Mouse (Mus musculus) midbrain, postnatal 0 days (tissue): Measurements from ENCODE around the gene Fam205c. TPM values are rescaled to one million over a fixed set of nuclear protein-coding genes. Genes with fewer than 3 reads are reported as not detected.
"Not testable (repeated sequence)": the region's sequence is repeated elsewhere in the genome, so short reads cannot be mapped to it uniquely, and the experiment has no call there.

Experiments used
- ATAC-seq: fragments of 200-750 bp; cut with Nextera tagmentation; 2 replicates; pipeline ENCODE4 v1.8.0; 2017; ENCODE audit warnings: moderate number of reproducible peaks, mild to moderate bottlenecking, moderate TSS enrichment, moderate library complexity; ENCODE audit not compliant: low FRiP score
- DNase-seq: peaks from one replicate; pipeline ENCODE4 v3.0.0-alpha.2; 2015; ENCODE audit warnings: low spot score
- H3K27ac ChIP-seq: fragments of 300-500 bp; sonication (generic); 2 replicates; pipeline ENCODE4 v1.5.1; 2014; ENCODE audit warnings: low read depth, mild to moderate bottlenecking, low read length, mixed read lengths
- H3K27me3 ChIP-seq: fragments of 300-500 bp; sonication (generic); 2 replicates; pipeline ENCODE4 v1.6.1; 2014; ENCODE audit warnings: low read length, control low read depth, mixed read lengths; ENCODE audit not compliant: insufficient read depth
- H3K36me3 ChIP-seq: fragments of 300-500 bp; sonication (generic); 2 replicates; pipeline ENCODE4 v1.6.1; 2014; ENCODE audit warnings: low read length, control low read depth, mixed read lengths; ENCODE audit not compliant: insufficient read depth
- H3K4me1 ChIP-seq: fragments of 300-500 bp; sonication (generic); 2 replicates; pipeline ENCODE4 v1.6.1; 2014; ENCODE audit warnings: mild to moderate bottlenecking, control low read depth, antibody characterized with exemption, low read length, mixed read lengths; ENCODE audit not compliant: insufficient read depth
- H3K4me2 ChIP-seq: fragments of 300-500 bp; sonication (generic); 2 replicates; pipeline ENCODE4 v1.6.1; 2014; ENCODE audit warnings: low read depth, mild to moderate bottlenecking, low read length, mixed read lengths; ENCODE audit not compliant: poor library complexity, severe bottlenecking
- H3K4me3 ChIP-seq: fragments of 300-500 bp; sonication (generic); 2 replicates; pipeline ENCODE4 v1.5.1; 2014; ENCODE audit warnings: low read depth, mild to moderate bottlenecking, low read length, moderate library complexity
- H3K9ac ChIP-seq: fragments of 300-500 bp; sonication (generic); replicated peaks from 2 replicates; pipeline ENCODE4 v1.6.1; 2014; ENCODE audit warnings: mild to moderate bottlenecking, low read length, moderate library complexity, mixed read lengths; ENCODE audit not compliant: poor library complexity, severe bottlenecking
- H3K9me3 ChIP-seq: fragments of 300-500 bp; sonication (generic); 2 replicates; pipeline ENCODE4 v1.6.1; 2016; ENCODE audit warnings: low read length, control low read depth
- CTCF ChIP-seq: IDR thresholded peaks from 2 replicates; pipeline ENCODE4 v1.5.1; 2016; ENCODE audit warnings: antibody characterized with exemption, mild to moderate bottlenecking
- WGBS: fragments of 180-500 bp; shearing (Covaris S2); extraction: QIAGEN DNeasy Blood & Tissue Kit; methylation state at CpG from one replicate; pipeline ENCODE4 v1.1.7; 2014; 5-methylcytosine and 5-hydroxymethylcytosine counted together
- polyA plus RNA-seq: library from polyadenylated mRNA; unstranded; fragments of >200 nt; fragmentation: Nextera tagmentation; extraction: Ambion mirVana; gene quantifications from 2 replicates; pipeline ENCODE4 v1.2.1, GENCODE M21; 2015
- total RNA-seq: library from RNA; depleted of rRNA; stranded (reverse); fragments of >200 nt; gene quantifications from 2 replicates; pipeline ENCODE4 v1.2.3, GENCODE M21; 2014

Fam205c gene
- total and polyA plus RNA-seq, 2 experiments from 2014 or later, result 4.4 TPM; not detected in 1

DNA sequence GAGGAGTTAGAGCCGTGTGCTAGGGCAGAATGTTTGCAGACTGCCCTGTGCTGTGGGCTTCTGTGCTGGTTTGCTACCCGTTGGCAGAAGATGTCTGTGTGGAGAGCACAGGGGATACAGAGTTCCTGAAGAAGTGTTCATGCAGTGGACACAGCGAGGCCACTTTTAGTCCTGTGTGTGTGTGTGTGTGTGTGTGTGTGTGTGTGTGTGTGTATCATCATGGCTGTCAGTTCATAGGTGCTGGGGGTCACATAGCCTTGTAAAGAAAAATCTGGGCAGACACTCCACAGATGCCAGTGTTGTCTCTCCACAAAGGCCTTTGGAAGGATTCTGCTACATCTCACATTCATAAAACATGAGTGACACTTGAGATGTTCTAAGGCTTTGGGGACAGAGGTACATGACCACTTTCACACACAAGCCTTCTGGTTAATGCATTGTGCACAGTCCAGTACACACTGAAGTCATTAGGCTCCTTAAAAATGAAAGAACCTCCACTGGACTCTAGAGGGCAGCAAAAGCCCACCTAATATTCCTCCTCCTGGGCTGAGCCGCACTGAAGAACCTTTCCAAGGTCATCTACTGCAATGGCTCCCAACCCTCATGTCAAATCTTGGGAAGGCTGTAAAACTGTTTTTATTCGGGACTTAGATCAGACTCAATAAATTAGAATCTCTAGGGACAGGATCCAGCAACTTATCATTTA lies 2.7 kb upstream of the Fam205c start:
- peak; percentile 88 for TF ChIP-seq CTCF
- Histone ChIP-seq H3K4me1 (no peaks in the 10 kb centered on the region), H3K9me3 (no peaks in the 10 kb centered on the region), H3K9ac (no peak overlapping the region), H3K27me3 (no peaks in the 10 kb centered on the region), H3K36me3 (no peaks in the 10 kb centered on the region), H3K27ac (no peak overlapping the region), H3K4me2 (no peak overlapping the region), H3K4me3 (no peak overlapping the region)
- ATAC-seq, result peak; percentile 83; the same call in 1 of the 2 replicates
- WGBS, result 30% methylated on average over 5 of the region's 5 CpGs
- peak; percentile 88 for DNase-seq

DNA sequence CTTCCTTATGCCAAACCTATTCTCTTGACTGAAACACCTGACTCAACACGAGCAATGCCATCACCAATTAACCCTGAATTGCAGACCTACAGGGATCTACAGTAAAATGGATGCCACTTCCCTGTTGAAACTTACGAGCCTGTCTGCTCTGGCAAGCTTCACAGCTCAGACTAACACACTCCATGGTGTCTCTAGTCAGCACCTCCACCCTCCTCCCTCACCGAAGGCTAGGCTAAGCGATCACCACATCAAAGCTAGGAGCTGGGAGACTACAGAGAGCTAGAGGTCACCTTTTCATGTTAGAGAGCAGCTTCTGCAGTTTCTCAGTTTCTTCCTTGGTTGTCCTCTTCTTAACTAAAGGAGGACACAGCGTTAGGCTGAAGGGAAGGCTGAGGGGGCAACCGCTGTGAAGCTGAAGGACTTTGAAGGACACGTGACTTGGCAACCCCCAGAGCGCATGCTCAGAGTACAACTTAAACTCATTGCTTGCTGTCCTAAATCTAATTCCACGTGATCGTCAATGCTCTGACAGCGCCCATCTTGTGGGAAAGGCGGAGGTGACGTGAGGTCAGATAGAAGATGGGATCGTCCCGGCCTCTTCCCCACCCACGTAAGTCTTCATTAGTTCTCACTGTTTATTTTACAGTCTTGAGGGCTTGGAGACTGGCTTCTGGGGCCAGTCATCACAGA lies 1.1 kb downstream of the Fam205c start:
- Histone ChIP-seq H3K9ac (no peak overlapping the region), H3K4me1 (no peaks in the 10 kb centered on the region), H3K27ac (no peak overlapping the region), H3K4me3 (no peak overlapping the region), H3K9me3 (no peaks in the 10 kb centered on the region), H3K27me3 (no peaks in the 10 kb centered on the region), H3K4me2 (no peak overlapping the region), H3K36me3 (no peaks in the 10 kb centered on the region)
- no peak for ATAC-seq
- whole genome bisulfite sequencing, result 84% methylated on average over 16 of the region's 16 CpGs
- DNase-seq, result no peak
- no peak for TF ChIP-seq CTCF

DNA sequence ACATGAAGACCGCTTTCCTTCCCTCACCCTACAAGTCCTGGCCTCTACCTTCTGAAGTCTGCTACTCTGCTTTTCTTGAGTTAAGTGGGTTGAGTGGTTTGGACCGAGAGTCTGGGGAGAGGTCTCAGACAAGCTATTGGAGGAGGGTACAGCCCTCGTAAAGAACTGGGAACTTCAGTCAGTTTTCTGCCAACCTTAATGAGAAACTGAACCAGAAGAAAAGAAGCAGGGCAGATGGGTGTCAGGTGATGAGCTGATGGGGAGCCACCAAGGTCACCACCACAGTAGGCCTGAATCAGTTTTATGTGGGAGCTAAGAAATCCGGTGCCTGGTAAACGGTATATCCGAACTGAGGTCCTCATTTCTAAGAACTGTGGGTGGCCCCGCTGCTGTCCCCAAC lies 1.9 kb downstream of the Fam205c start:
- WGBS, result 97% methylated on average over 7 of the region's 7 CpGs
- Histone ChIP-seq H3K4me1 (no peaks in the 10 kb centered on the region), H3K9ac (no peak overlapping the region), H3K27me3 (no peaks in the 10 kb centered on the region), H3K9me3 (no peaks in the 10 kb centered on the region), H3K36me3 (no peaks in the 10 kb centered on the region), H3K4me2 (no peak overlapping the region), H3K27ac (no peak overlapping the region), H3K4me3 (no peak overlapping the region)
- TF ChIP-seq CTCF, result no peak
- DNase-seq (no peak), ATAC-seq (no peak)

DNA sequence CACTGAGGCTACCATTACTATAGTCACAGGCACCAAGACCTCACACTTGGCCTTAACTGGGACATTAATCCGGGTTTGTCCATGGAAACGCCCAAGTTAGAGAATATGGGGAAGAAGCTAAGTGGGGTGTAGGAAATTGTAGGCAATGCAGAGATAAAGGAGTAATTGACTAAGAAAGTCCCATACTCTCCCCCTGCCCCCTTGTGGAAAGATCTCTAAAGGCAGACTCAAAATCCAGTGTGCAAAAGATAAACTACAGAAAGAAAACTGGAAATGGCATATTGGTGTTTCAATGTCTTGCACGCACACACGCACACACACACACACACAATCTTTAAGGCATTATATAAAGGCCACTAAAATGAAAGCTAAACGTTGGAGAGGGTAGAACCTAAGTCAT lies 3.3 kb downstream of the Fam205c start:
- Histone ChIP-seq H3K27me3 (no peaks in the 10 kb centered on the region), H3K27ac (no peak overlapping the region), H3K36me3 (no peaks in the 10 kb centered on the region), H3K4me2 (no peak overlapping the region), H3K9ac (no peak overlapping the region), H3K4me3 (no peak overlapping the region), H3K9me3 (no peaks in the 10 kb centered on the region), H3K4me1 (no peaks in the 10 kb centered on the region)
- DNase-seq, result peak; percentile 4
- TF ChIP-seq CTCF, result peak; percentile 66
- WGBS, result 82% methylated on average over 5 of the region's 5 CpGs
- ATAC-seq, result no peak

DNA sequence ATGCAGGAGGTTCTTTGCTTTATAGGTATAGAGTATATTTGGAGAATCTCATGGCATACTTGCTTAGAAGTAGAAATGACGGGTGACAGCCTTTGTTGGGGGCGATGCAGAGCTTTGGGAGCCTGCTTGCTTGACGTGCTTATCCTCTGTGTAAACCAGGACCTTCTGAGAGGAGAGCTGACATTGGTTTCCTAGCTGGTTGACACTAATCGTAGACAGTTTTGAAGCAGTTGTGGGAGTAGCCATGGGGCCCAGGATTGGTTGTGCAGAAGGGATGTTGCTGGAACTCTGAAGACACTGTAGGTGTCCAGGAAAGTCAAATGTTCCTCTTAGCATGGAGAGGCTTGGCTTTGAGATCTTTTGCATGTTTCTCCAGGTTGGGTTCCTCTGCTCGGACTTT lies 5.8 kb downstream of the Fam205c start:
- ATAC-seq (no peak), DNase-seq (no peak)
- Histone ChIP-seq H3K27ac (no peak overlapping the region), H3K4me1 (no peaks in the 10 kb centered on the region), H3K9me3 (no peaks in the 10 kb centered on the region), H3K27me3 (no peaks in the 10 kb centered on the region), H3K9ac (no peak overlapping the region), H3K4me3 (no peak overlapping the region), H3K36me3 (no peaks in the 10 kb centered on the region), H3K4me2 (no peak overlapping the region)
- no peak for TF ChIP-seq CTCF
- 93% methylated on average over 5 of the region's 5 CpGs for WGBS

DNA sequence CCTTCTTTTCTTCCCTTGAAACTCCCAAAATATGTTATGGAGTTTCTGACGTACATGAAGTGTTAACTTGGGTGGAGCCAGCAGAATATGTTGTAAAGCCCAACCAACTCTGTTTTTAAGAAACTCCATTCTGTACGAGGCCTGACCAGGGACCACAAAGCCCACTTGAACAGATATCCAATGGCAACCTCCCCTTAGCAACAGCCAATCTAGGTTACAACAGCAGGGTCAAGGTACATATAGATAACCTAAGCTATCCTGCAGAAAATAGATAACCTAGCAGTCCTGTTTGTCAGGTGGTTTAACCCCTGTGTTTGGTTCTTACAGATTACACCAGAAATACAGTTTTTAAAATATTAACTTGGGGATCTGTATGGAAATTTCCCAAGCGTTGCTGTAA lies 6.6 kb downstream of the Fam205c start:
- DNase-seq (no peak), ATAC-seq (no peak)
- H3K27ac ChIP-seq, result no peak overlapping the region
- no peaks in the 10 kb centered on the region for H3K36me3 ChIP-seq
- H3K4me1 ChIP-seq, result no peaks in the 10 kb centered on the region
- H3K9ac ChIP-seq, result no peak overlapping the region
- H3K27me3 ChIP-seq, result no peaks in the 10 kb centered on the region
- no peak for TF ChIP-seq CTCF
- no peak overlapping the region for H3K4me3 ChIP-seq
- WGBS, result 79% methylated on average over 3 of the region's 3 CpGs
- no peak overlapping the region for H3K4me2 ChIP-seq
- H3K9me3 ChIP-seq, result no peaks in the 10 kb centered on the region

DNA sequence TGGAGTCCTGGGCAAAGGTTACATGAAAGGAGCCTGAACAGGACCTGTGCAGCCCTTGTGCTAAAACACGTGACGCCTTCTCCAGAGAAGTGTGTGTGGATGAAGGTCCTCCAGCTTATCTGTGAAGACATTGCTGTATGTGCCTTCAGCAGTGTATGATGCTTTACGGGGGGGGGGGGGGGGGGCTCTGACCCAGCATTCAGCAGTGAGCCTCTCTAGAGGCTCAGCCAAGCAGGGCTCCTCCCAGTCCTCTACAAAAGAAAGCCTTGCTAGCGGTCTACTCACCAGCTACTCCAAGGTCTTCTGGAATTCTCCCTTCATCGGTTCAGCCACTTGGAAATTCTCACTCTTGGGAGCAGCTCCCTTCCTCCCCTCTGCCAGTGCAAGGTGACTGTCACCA lies 10.5 kb downstream of the Fam205c start:
- H3K36me3 ChIP-seq, H3K9me3 ChIP-seq, H3K4me1 ChIP-seq, ATAC-seq, DNase-seq, H3K27ac ChIP-seq, H3K4me2 ChIP-seq, H3K9ac ChIP-seq, H3K27me3 ChIP-seq, H3K4me3 ChIP-seq: not testable (repeated sequence)
- WGBS, result 84% methylated on average over 4 of the region's 5 CpGs

DNA sequence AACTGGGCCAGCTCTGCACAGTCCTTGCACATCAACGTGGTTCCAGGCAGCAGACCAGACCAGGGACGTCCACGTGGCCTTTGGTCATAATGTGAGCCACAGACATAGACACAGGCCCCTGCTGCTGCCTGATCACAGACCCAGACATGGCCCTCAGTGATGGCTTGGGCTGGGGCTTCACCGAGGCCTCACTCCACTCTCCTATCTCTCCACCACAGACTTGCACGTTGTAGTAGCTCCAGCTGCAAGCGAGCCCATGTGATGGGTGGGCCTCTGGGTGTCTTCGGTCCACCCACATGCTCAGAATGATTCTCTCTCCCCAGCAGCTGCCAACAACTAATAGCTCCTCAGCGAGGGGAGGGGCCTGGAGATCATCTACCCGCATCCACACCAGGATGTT lies 13.6 kb downstream of the Fam205c start:
- H3K4me2 ChIP-seq, H3K4me1 ChIP-seq, H3K27me3 ChIP-seq, H3K4me3 ChIP-seq, H3K27ac ChIP-seq, H3K9ac ChIP-seq, H3K36me3 ChIP-seq, ATAC-seq, H3K9me3 ChIP-seq, DNase-seq: not testable (repeated sequence)
- WGBS, result 86% methylated on average over 9 of the region's 9 CpGs

DNA sequence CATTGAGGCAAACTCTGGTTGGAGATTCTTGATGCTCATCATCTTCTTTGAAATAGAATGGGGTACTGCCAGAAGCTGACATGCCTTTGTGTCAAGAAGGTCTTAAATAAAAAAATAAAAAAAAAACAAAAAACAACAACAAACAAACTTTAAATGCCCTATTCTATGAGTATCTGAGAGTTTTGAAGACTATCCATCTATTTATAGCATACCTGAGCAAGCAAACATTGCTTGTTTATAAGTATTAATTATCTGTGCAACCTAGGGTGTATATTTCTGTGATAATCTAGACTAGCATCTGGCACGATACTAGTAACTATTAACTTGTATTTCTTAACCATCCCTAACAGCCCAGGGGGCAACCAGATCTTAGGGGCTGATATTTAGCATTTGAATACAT lies 17.4 kb downstream of the Fam205c start, which contains the start of gene Gm12394:
Gene Gm12394 (minus strand): TSS at position 101 of the 400 bp plus-strand sequence.
- H3K9me3 ChIP-seq, H3K4me1 ChIP-seq, H3K27ac ChIP-seq, DNase-seq, H3K27me3 ChIP-seq, ATAC-seq, H3K4me3 ChIP-seq, H3K4me2 ChIP-seq, H3K36me3 ChIP-seq, H3K9ac ChIP-seq: not testable (repeated sequence)
- WGBS, result 86% methylated on average over 1 of the region's 1 CpGs
